Mouse (Mus musculus): ENCODE data around the gene Ctnna3. TPM values are rescaled to one million over a fixed set of nuclear protein-coding genes. Genes with fewer than 3 reads are reported as not detected.
A peak's percentile ranks its signal among the peaks of the same experiment; 100 is the strongest.
"Not testable (repeated sequence)": the region's sequence is repeated elsewhere in the genome, so short reads cannot be mapped to it uniquely, and the experiment has no call there.

The Ctnna3 gene
- polyA plus RNA-seq, 1 experiment from 2014 or later: 1.1 TPM

GRCm38 (mm10) chr10:64182731-64183130, 752.8 kb downstream of the Ctnna3 start:
- ATAC-seq: no peak
- no peak overlapping the region for H3K9ac ChIP-seq (replicated peaks; ENCODE audit: low read depth, low read length)
- H3K4me2 ChIP-seq (ENCODE audit: low read length): no peak overlapping the region
- H3K27ac ChIP-seq (ENCODE audit: low read length): no peak overlapping the region
- no peaks in the 10 kb centered on the region for H3K36me3 ChIP-seq (ENCODE audit: control insufficient read depth, insufficient read depth)
- no peaks in the 10 kb centered on the region for H3K9me3 ChIP-seq (ENCODE audit: control insufficient read depth, low read length)
- H3K27me3 ChIP-seq (replicated peaks; ENCODE audit: control insufficient read depth, insufficient read depth, low read length): no peaks in the 10 kb centered on the region
- no peaks in the 10 kb centered on the region for H3K4me1 ChIP-seq (replicated peaks; ENCODE audit: control insufficient read depth, insufficient read depth, low read length)
- WGBS: 93% methylated on average over 4 of the region's 4 CpGs
- no peak overlapping the region for H3K4me3 ChIP-seq (replicated peaks; ENCODE audit: low read length)

- Histone ChIP-seq H3K36me3 (ENCODE audit: control insufficient read depth, insufficient read depth) (no peaks in the 10 kb centered on the region), H3K4me3 (replicated peaks; ENCODE audit: low read length) (no peak overlapping the region), H3K27ac (ENCODE audit: low read length) (no peak overlapping the region), H3K27me3 (replicated peaks; ENCODE audit: control insufficient read depth, insufficient read depth, low read length) (no peaks in the 10 kb centered on the region), H3K9ac (replicated peaks; ENCODE audit: low read depth, low read length) (no peak overlapping the region), H3K4me2 (ENCODE audit: low read length) (no peak overlapping the region), H3K4me1 (replicated peaks; ENCODE audit: control insufficient read depth, insufficient read depth, low read length) (no peaks in the 10 kb centered on the region), H3K9me3 (ENCODE audit: control insufficient read depth, low read length) (no peaks in the 10 kb centered on the region)
- WGBS: 90% methylated on average over 3 of the region's 3 CpGs
- no peak for ATAC-seq
Observed at GRCm38 (mm10) chr10:64188046-64188445, 758.1 kb downstream of the Ctnna3 start.

- no peaks in the 10 kb centered on the region for H3K4me1 ChIP-seq (replicated peaks; ENCODE audit: control insufficient read depth, insufficient read depth, low read length)
- ATAC-seq: no peak
- H3K27ac ChIP-seq (ENCODE audit: low read length): no peak overlapping the region
- WGBS: 92% methylated on average over 1 of the region's 1 CpGs
- H3K9me3 ChIP-seq (ENCODE audit: control insufficient read depth, low read length): no peaks in the 10 kb centered on the region
- H3K9ac ChIP-seq (replicated peaks; ENCODE audit: low read depth, low read length): no peak overlapping the region
- H3K36me3 ChIP-seq (ENCODE audit: control insufficient read depth, insufficient read depth): no peaks in the 10 kb centered on the region
- no peak overlapping the region for H3K4me3 ChIP-seq (replicated peaks; ENCODE audit: low read length)
- no peaks in the 10 kb centered on the region for H3K27me3 ChIP-seq (replicated peaks; ENCODE audit: control insufficient read depth, insufficient read depth, low read length)
- H3K4me2 ChIP-seq (ENCODE audit: low read length): no peak overlapping the region
Observed at GRCm38 (mm10) chr10:64197584-64197983, 767.7 kb downstream of the Ctnna3 start.

- Histone ChIP-seq H3K4me2 (ENCODE audit: low read length) (no peak overlapping the region), H3K4me3 (replicated peaks; ENCODE audit: low read length) (no peak overlapping the region), H3K36me3 (ENCODE audit: control insufficient read depth, insufficient read depth) (no peaks in the 10 kb centered on the region), H3K9ac (replicated peaks; ENCODE audit: low read depth, low read length) (no peak overlapping the region), H3K27ac (ENCODE audit: low read length) (no peak overlapping the region), H3K9me3 (ENCODE audit: control insufficient read depth, low read length) (no peaks in the 10 kb centered on the region), H3K4me1 (replicated peaks; ENCODE audit: control insufficient read depth, insufficient read depth, low read length) (no peaks in the 10 kb centered on the region), H3K27me3 (replicated peaks; ENCODE audit: control insufficient read depth, insufficient read depth, low read length) (no peaks in the 10 kb centered on the region)
- WGBS: 81% methylated on average over 3 of the region's 3 CpGs
- ATAC-seq: no peak
Observed at GRCm38 (mm10) chr10:64215632-64216031, 785.7 kb downstream of the Ctnna3 start.

GRCm38 (mm10) chr10:64223023-64223422, 793.1 kb downstream of the Ctnna3 start:
- WGBS: 62% methylated on average over 3 of the region's 3 CpGs
- Histone ChIP-seq H3K27me3 (replicated peaks; ENCODE audit: control insufficient read depth, insufficient read depth, low read length) (no peaks in the 10 kb centered on the region), H3K9ac (replicated peaks; ENCODE audit: low read depth, low read length) (no peak overlapping the region), H3K36me3 (ENCODE audit: control insufficient read depth, insufficient read depth) (no peaks in the 10 kb centered on the region), H3K4me3 (replicated peaks; ENCODE audit: low read length) (no peak overlapping the region), H3K4me1 (replicated peaks; ENCODE audit: control insufficient read depth, insufficient read depth, low read length) (no peaks in the 10 kb centered on the region), H3K4me2 (ENCODE audit: low read length) (no peak overlapping the region), H3K27ac (ENCODE audit: low read length) (no peak overlapping the region), H3K9me3 (ENCODE audit: control insufficient read depth, low read length) (no peaks in the 10 kb centered on the region)
- no peak for ATAC-seq

- H3K27ac ChIP-seq (ENCODE audit: low read length): no peak overlapping the region
- no peaks in the 10 kb centered on the region for H3K9me3 ChIP-seq (ENCODE audit: control insufficient read depth, low read length)
- no peaks in the 10 kb centered on the region for H3K27me3 ChIP-seq (replicated peaks; ENCODE audit: control insufficient read depth, insufficient read depth, low read length)
- H3K4me1 ChIP-seq (replicated peaks; ENCODE audit: control insufficient read depth, insufficient read depth, low read length): no peaks in the 10 kb centered on the region
- no peak for ATAC-seq
- no peak overlapping the region for H3K4me2 ChIP-seq (ENCODE audit: low read length)
- no peak overlapping the region for H3K9ac ChIP-seq (replicated peaks; ENCODE audit: low read depth, low read length)
- 96% methylated on average over 9 of the region's 9 CpGs for WGBS
- H3K4me3 ChIP-seq (replicated peaks; ENCODE audit: low read length): no peak overlapping the region
- no peaks in the 10 kb centered on the region for H3K36me3 ChIP-seq (ENCODE audit: control insufficient read depth, insufficient read depth)
Observed at GRCm38 (mm10) chr10:64224007-64224406, 794.1 kb downstream of the Ctnna3 start.

GRCm38 (mm10) chr10:64224424-64224823, 794.5 kb downstream of the Ctnna3 start:
- ATAC-seq: no peak
- Histone ChIP-seq H3K27ac (ENCODE audit: low read length) (no peak overlapping the region), H3K36me3 (ENCODE audit: control insufficient read depth, insufficient read depth) (no peaks in the 10 kb centered on the region), H3K4me1 (replicated peaks; ENCODE audit: control insufficient read depth, insufficient read depth, low read length) (no peaks in the 10 kb centered on the region), H3K9ac (replicated peaks; ENCODE audit: low read depth, low read length) (no peak overlapping the region), H3K9me3 (ENCODE audit: control insufficient read depth, low read length) (no peaks in the 10 kb centered on the region), H3K4me2 (ENCODE audit: low read length) (no peak overlapping the region), H3K4me3 (replicated peaks; ENCODE audit: low read length) (no peak overlapping the region), H3K27me3 (replicated peaks; ENCODE audit: control insufficient read depth, insufficient read depth, low read length) (no peaks in the 10 kb centered on the region)
- 97% methylated on average over 6 of the region's 6 CpGs for WGBS

GRCm38 (mm10) chr10:64225826-64226225, 795.9 kb downstream of the Ctnna3 start:
- not testable (repeated sequence) for H3K27me3 ChIP-seq (replicated peaks; ENCODE audit: control insufficient read depth, insufficient read depth, low read length); H3K4me1 ChIP-seq (replicated peaks; ENCODE audit: control insufficient read depth, insufficient read depth, low read length); H3K27ac ChIP-seq (ENCODE audit: low read length); H3K9ac ChIP-seq (replicated peaks; ENCODE audit: low read depth, low read length); ATAC-seq; H3K4me3 ChIP-seq (replicated peaks; ENCODE audit: low read length); H3K4me2 ChIP-seq (ENCODE audit: low read length); H3K36me3 ChIP-seq (ENCODE audit: control insufficient read depth, insufficient read depth); H3K9me3 ChIP-seq (ENCODE audit: control insufficient read depth, low read length)

- no peak for ATAC-seq
- H3K4me3 ChIP-seq (replicated peaks; ENCODE audit: low read length): no peak overlapping the region
- no peaks in the 10 kb centered on the region for H3K9me3 ChIP-seq (ENCODE audit: control insufficient read depth, low read length)
- 92% methylated on average over 4 of the region's 4 CpGs for WGBS
- H3K4me2 ChIP-seq (ENCODE audit: low read length): no peak overlapping the region
- no peak overlapping the region for H3K9ac ChIP-seq (replicated peaks; ENCODE audit: low read depth, low read length)
- no peak overlapping the region for H3K27ac ChIP-seq (ENCODE audit: low read length)
- H3K27me3 ChIP-seq (replicated peaks; ENCODE audit: control insufficient read depth, insufficient read depth, low read length): no peaks in the 10 kb centered on the region
- no peaks in the 10 kb centered on the region for H3K36me3 ChIP-seq (ENCODE audit: control insufficient read depth, insufficient read depth)
- no peaks in the 10 kb centered on the region for H3K4me1 ChIP-seq (replicated peaks; ENCODE audit: control insufficient read depth, insufficient read depth, low read length)
Observed at GRCm38 (mm10) chr10:64243421-64243820, 813.5 kb downstream of the Ctnna3 start.

- peak; percentile 70 for ATAC-seq
Observed at GRCm38 (mm10) chr10:64268156-64268555, 838.3 kb downstream of the Ctnna3 start.

More at GRCm38 (mm10) chr10:64268156-64268555, 838.3 kb downstream of the Ctnna3 start:
- 43% methylated on average over 4 of the region's 4 CpGs for WGBS
- Histone ChIP-seq H3K4me2 (ENCODE audit: low read length) (no peak overlapping the region), H3K9me3 (ENCODE audit: control insufficient read depth, low read length) (peaks cover 4% of the 10 kb centered on the region; the same call in 1 of the 2 replicates), H3K36me3 (ENCODE audit: control insufficient read depth, insufficient read depth) (no peaks in the 10 kb centered on the region), H3K9ac (replicated peaks; ENCODE audit: low read depth, low read length) (no peak overlapping the region), H3K4me1 (replicated peaks; ENCODE audit: control insufficient read depth, insufficient read depth, low read length) (no peaks in the 10 kb centered on the region), H3K27ac (ENCODE audit: low read length) (no peak overlapping the region), H3K4me3 (replicated peaks; ENCODE audit: low read length) (no peak overlapping the region), H3K27me3 (replicated peaks; ENCODE audit: control insufficient read depth, insufficient read depth, low read length) (no peaks in the 10 kb centered on the region)
